ENCODE assay signal across 19 mouse cellular contexts in the genomic region with DNA sequence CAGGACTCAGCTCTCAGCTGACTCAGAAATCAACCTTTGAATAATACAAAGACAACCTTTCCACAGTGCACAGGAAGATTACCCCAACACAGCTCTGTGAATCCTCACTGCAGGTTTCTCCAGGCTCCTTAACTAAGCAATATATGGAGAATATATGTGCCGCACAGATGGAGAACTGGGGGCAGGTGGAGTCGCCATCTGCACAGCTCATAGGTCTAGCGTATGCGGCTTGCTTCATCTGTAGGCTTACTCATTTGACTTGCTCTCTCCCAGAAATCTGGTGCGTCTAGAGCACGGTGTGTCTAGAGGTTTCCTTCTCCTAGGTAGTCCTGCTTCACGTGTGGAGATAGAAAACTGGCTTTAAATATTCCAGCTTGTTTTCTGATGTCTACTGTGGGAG. TPM values are rescaled to one million over a fixed set of nuclear protein-coding genes. Genes with fewer than 3 reads are reported as not detected.
DNase-seq lines count a peak whose midpoint lies in the region; ATAC-seq and TF ChIP-seq lines count a peak whose summit lies in the region.
"Had no signal": no experiment of that assay in that cellular context is flagged by ENCODE, and none has a peak within 500 bp of the region (broad histone marks: within the 10 kb centered on the region; RNA-seq: fewer than 3 reads in every experiment).

No protein-coding gene starts in this region.

- ATAC-seq in forebrain, embryonic 15.5 days (replicated peaks) = peak; percentile 78
- ATAC-seq in heart, embryonic 11.5 days (replicated peaks; ENCODE audit: insufficient number of reproducible peaks, low FRiP score, low TSS enrichment) = no peak

- peak overlapping the region; percentile 31; the same call in 1 of the 2 replicates for H3K27ac ChIP-seq in forebrain, embryonic 15.5 days (replicated peaks)
- H3K27ac ChIP-seq in forebrain, embryonic 10.5 days = no peak overlapping the region
- peak overlapping the region; percentile 19 for H3K27ac ChIP-seq in left cerebral cortex, adult 2 months
- no peak overlapping the region for H3K27ac ChIP-seq in heart, embryonic 11.5 days (ENCODE audit: low read depth, low read length)
- H3K27ac ChIP-seq: embryonic facial prominence, embryonic 13.5 days; heart, adult 2 months; limb, embryonic 10.5 days; liver, embryonic 14.5 days; midbrain, embryonic 10.5 days had no signal

- H3K9me3 ChIP-seq in forebrain, embryonic 15.5 days = no peaks in the 10 kb centered on the region
- H3K9me3 ChIP-seq in forebrain, embryonic 10.5 days = no peaks in the 10 kb centered on the region
- H3K9me3 ChIP-seq in heart, embryonic 11.5 days (replicated peaks; ENCODE audit: control insufficient read depth, low read length) = no peaks in the 10 kb centered on the region
- H3K9me3 ChIP-seq: embryonic facial prominence, embryonic 13.5 days; limb, embryonic 10.5 days; midbrain, embryonic 10.5 days had no signal

- no peak overlapping the region for H3K9ac ChIP-seq in forebrain, embryonic 15.5 days (replicated peaks)
- H3K9ac ChIP-seq in heart, embryonic 11.5 days (ENCODE audit: low read depth, low read length) = no peak overlapping the region
- H3K9ac ChIP-seq: embryonic facial prominence, embryonic 13.5 days; liver, embryonic 14.5 days had no signal

- DNase-seq in forebrain, embryonic 10.5 days (ENCODE audit: extremely low spot score, low spot score) = no peak
- DNase-seq in frontal cortex, adult 2 months (ENCODE audit: extremely low spot score in 1 of 2, low spot score in 1 of 2) = peak; percentile 78 to 86
- peak; percentile 47 to 69 for DNase-seq in left cerebral cortex, adult 2 months (ENCODE audit: extremely low spot score in 1 of 2, low spot score in 2 of 2)
- DNase-seq in right cerebral cortex, postnatal 25 days = peak; percentile 78
- DNase-seq in kidney, postnatal 25 days = no peak
- DNase-seq in cerebellum, postnatal 10 days = no peak
- DNase-seq: adrenal gland, adult 8-10 months; B cell, adult 2 months; heart, adult 2 months; lung, postnatal 10 days had no signal

- H3K36me3 ChIP-seq in forebrain, embryonic 15.5 days = no peaks in the 10 kb centered on the region
- H3K36me3 ChIP-seq in forebrain, embryonic 10.5 days (replicated peaks) = no peaks in the 10 kb centered on the region
- H3K36me3 ChIP-seq in heart, embryonic 11.5 days (ENCODE audit: control insufficient read depth, insufficient read depth, low read length) = no peaks in the 10 kb centered on the region
- H3K36me3 ChIP-seq: limb, embryonic 10.5 days; midbrain, embryonic 10.5 days had no signal

- no peaks in the 10 kb centered on the region for H3K27me3 ChIP-seq in forebrain, embryonic 15.5 days
- no peaks in the 10 kb centered on the region for H3K27me3 ChIP-seq in forebrain, embryonic 10.5 days (ENCODE audit: poor library complexity, severe bottlenecking)
- no peaks in the 10 kb centered on the region for H3K27me3 ChIP-seq in heart, embryonic 11.5 days (ENCODE audit: control insufficient read depth, insufficient read depth, low read length)
- H3K27me3 ChIP-seq: embryonic facial prominence, embryonic 13.5 days had no signal

- TF ChIP-seq CTCF in left cerebral cortex, adult 2 months (IDR thresholded peaks at IDR 0.05) = no peak

- no peak overlapping the region for H3K4me3 ChIP-seq in forebrain, embryonic 15.5 days
- H3K4me3 ChIP-seq in forebrain, embryonic 10.5 days = no peak overlapping the region
- H3K4me3 ChIP-seq in left cerebral cortex, adult 2 months = no peak overlapping the region
- no peak overlapping the region for H3K4me3 ChIP-seq in heart, embryonic 11.5 days (ENCODE audit: low read depth, low read length)
- H3K4me3 ChIP-seq: embryonic facial prominence, embryonic 13.5 days; heart, adult 2 months; limb, embryonic 10.5 days; midbrain, embryonic 10.5 days had no signal

- no peaks in the 10 kb centered on the region for H3K4me1 ChIP-seq in forebrain, embryonic 15.5 days
- H3K4me1 ChIP-seq in forebrain, embryonic 10.5 days = 0 out of 2 replicates have a peak, but pooled peaks cover 3% of the 10 kb centered on the region
- H3K4me1 ChIP-seq in heart, embryonic 11.5 days (ENCODE audit: control insufficient read depth, insufficient read depth, low read length) = no peaks in the 10 kb centered on the region
- H3K4me1 ChIP-seq: embryonic facial prominence, embryonic 13.5 days; midbrain, embryonic 10.5 days had no signal

- intact Hi-C loops in left cerebral cortex, adult 2 months (cut with DNase I) = no loop called here

- no peak overlapping the region for H3K4me2 ChIP-seq in forebrain, embryonic 15.5 days (replicated peaks)
- no peak overlapping the region for H3K4me2 ChIP-seq in heart, embryonic 11.5 days
- H3K4me2 ChIP-seq: embryonic facial prominence, embryonic 13.5 days had no signal

- 83% methylated on average over 7 of the region's 7 CpGs for WGBS in forebrain, embryonic 15.5 days
- WGBS in forebrain, embryonic 10.5 days = 95% methylated on average over 7 of the region's 7 CpGs
- 94% methylated on average over 7 of the region's 7 CpGs for WGBS in heart, embryonic 11.5 days (ENCODE audit: insufficient replicate concordance)

RNA-seq across cellular contexts. Expression of gene Gm17409, which starts 37.7 kb away (rescaled TPM):
- polyA plus RNA-seq in forebrain, embryonic 15.5 days (2015; fragmentation: Nextera tagmentation; extraction: Ambion mirVana) = 0.19 TPM in 1 of 2 replicates, not detected in the other
- polyA plus RNA-seq in forebrain, embryonic 10.5 days (2016; fragmentation: Nextera tagmentation; extraction: Ambion mirVana) = not detected in 2 replicates
- polyA plus RNA-seq in frontal cortex, adult 2 months (2012; rRNA removed) = not detected in 2 replicates
- total RNA-seq in left cerebral cortex, adult 2 months (2021) = not detected
- not detected in 2 replicates for polyA plus RNA-seq in heart, embryonic 11.5 days (2014; fragmentation: Nextera tagmentation; extraction: Ambion mirVana)
- total RNA-seq: adrenal gland, adult 8-10 months; heart, adult 2 months; heart, postnatal 25 days had no signal
- polyA plus RNA-seq: embryonic facial prominence, embryonic 13.5 days; heart, adult 2 months; kidney, embryonic 16.5 days; limb, embryonic 10.5 days; liver, embryonic 14.5 days; midbrain, embryonic 10.5 days; stomach, embryonic 16.5 days had no signal

Comparison
In these comparisons a context has a peak if more than half of its experiments do, and no peak if none do; other contexts are left out.
1. H3K27ac ChIP-seq: peak in forebrain, embryonic 15.5 days (single experiment) and left cerebral cortex, adult 2 months (single experiment); none in forebrain, embryonic 10.5 days (single experiment) and heart, embryonic 11.5 days (single experiment).
2. DNase-seq: peak in frontal cortex, adult 2 months (2 of 2), left cerebral cortex, adult 2 months (2 of 2) and right cerebral cortex, postnatal 25 days (single experiment); none in forebrain, embryonic 10.5 days (single experiment), kidney, postnatal 25 days (0 of 2) and cerebellum, postnatal 10 days (0 of 2).